ENCODE assay signal across 18 mouse cellular contexts in the genomic region with DNA sequence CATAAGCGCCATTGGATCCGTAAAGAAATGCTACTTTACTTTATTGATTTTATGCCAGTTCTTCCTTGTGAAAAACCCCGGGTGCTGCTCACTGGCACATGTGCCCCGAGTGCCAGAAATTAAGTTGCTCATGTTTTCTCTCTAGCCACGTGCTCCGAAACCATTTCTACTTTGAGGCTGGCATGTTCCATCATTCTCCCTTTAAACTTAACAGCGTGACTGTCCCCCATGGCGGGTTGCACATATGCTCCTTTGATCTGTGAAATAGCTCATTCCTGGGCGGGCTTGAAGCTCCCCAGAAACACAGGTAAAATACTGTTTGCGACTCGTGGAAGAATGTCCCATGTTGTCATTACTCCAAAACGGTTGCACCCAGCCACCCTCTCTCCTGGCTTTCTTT. TPM values are rescaled to one million over a fixed set of nuclear protein-coding genes. Genes with fewer than 3 reads are reported as not detected.
DNase-seq lines count a peak whose midpoint lies in the region; ATAC-seq and TF ChIP-seq lines count a peak whose summit lies in the region.
"Had no signal": no experiment of that assay in that cellular context is flagged by ENCODE, and none has a peak within 500 bp of the region (broad histone marks: within the 10 kb centered on the region; RNA-seq: fewer than 3 reads in every experiment).

No protein-coding gene starts in this region.

- no peaks in the 10 kb centered on the region for H3K27me3 ChIP-seq in intestine, embryonic 14.5 days (replicated peaks; ENCODE audit: control insufficient read depth, insufficient read depth, low read length)
- H3K27me3 ChIP-seq in intestine, postnatal 0 days (replicated peaks; ENCODE audit: control insufficient read depth, insufficient read depth, low read length): no peaks in the 10 kb centered on the region
- H3K27me3 ChIP-seq in neural tube, embryonic 13.5 days: no peaks in the 10 kb centered on the region; the same call in 1 of the 2 replicates
- H3K27me3 ChIP-seq in neural tube, embryonic 15.5 days (replicated peaks): no peaks in the 10 kb centered on the region
- no peaks in the 10 kb centered on the region; the same call in 1 of the 2 replicates for H3K27me3 ChIP-seq in limb, embryonic 13.5 days
- H3K27me3 ChIP-seq in liver, postnatal 0 days (ENCODE audit: insufficient read depth, low read length): no peaks in the 10 kb centered on the region
- H3K27me3 ChIP-seq: embryonic facial prominence, embryonic 13.5 days; forebrain, embryonic 13.5 days had no signal

- no peak overlapping the region for H3K9ac ChIP-seq in intestine, embryonic 14.5 days (ENCODE audit: low read length)
- no peak overlapping the region for H3K9ac ChIP-seq in intestine, postnatal 0 days (ENCODE audit: low read depth, low read length)
- H3K9ac ChIP-seq in neural tube, embryonic 13.5 days: no peak overlapping the region
- H3K9ac ChIP-seq in neural tube, embryonic 15.5 days (replicated peaks): no peak overlapping the region
- H3K9ac ChIP-seq in limb, embryonic 13.5 days: no peak overlapping the region
- no peak overlapping the region for H3K9ac ChIP-seq in liver, postnatal 0 days (replicated peaks)
- H3K9ac ChIP-seq: embryonic facial prominence, embryonic 13.5 days; forebrain, embryonic 13.5 days had no signal

- no peaks in the 10 kb centered on the region for H3K36me3 ChIP-seq in intestine, embryonic 14.5 days (ENCODE audit: control insufficient read depth, insufficient read depth, low read length)
- no peaks in the 10 kb centered on the region for H3K36me3 ChIP-seq in intestine, postnatal 0 days (ENCODE audit: control insufficient read depth, insufficient read depth)
- no peaks in the 10 kb centered on the region for H3K36me3 ChIP-seq in neural tube, embryonic 13.5 days
- H3K36me3 ChIP-seq in neural tube, embryonic 15.5 days: no peaks in the 10 kb centered on the region
- no peaks in the 10 kb centered on the region for H3K36me3 ChIP-seq in limb, embryonic 13.5 days
- H3K36me3 ChIP-seq in liver, postnatal 0 days (replicated peaks; ENCODE audit: insufficient read depth, low read length): no peaks in the 10 kb centered on the region
- H3K36me3 ChIP-seq: embryonic facial prominence, embryonic 13.5 days; midbrain, embryonic 10.5 days had no signal

- no peak for ATAC-seq in intestine, embryonic 14.5 days (replicated peaks; ENCODE audit: low FRiP score, low TSS enrichment, low read depth)
- no peak for ATAC-seq in intestine, postnatal 0 days
- ATAC-seq in neural tube, embryonic 13.5 days (ENCODE audit: low read depth): no peak
- ATAC-seq in neural tube, embryonic 15.5 days (ENCODE audit: low FRiP score): no peak
- ATAC-seq in limb, embryonic 13.5 days (ENCODE audit: low FRiP score, low read depth): no peak; the same call in 1 of the 2 replicates
- no peak for ATAC-seq in liver, postnatal 0 days
- ATAC-seq: forebrain, embryonic 13.5 days had no signal

- 67% methylated on average over 12 of the region's 12 CpGs for WGBS in intestine, embryonic 14.5 days
- WGBS in intestine, postnatal 0 days: 66% methylated on average over 12 of the region's 12 CpGs
- WGBS in neural tube, embryonic 13.5 days: 65% methylated on average over 12 of the region's 12 CpGs
- 60% methylated on average over 12 of the region's 12 CpGs for WGBS in neural tube, embryonic 15.5 days
- WGBS in limb, embryonic 13.5 days: 34% methylated on average over 12 of the region's 12 CpGs
- 70% methylated on average over 12 of the region's 12 CpGs for WGBS in liver, postnatal 0 days (ENCODE audit: insufficient replicate concordance)

- DNase-seq in intestine, embryonic 14.5 days (ENCODE audit: low spot score): no peak
- no peak for DNase-seq in liver, postnatal 0 days
- no peak for DNase-seq in adrenal gland, postnatal 25 days
- DNase-seq: cerebellum, postnatal 25 days; thymus, adult 18-20 months had no signal

- H3K4me1 ChIP-seq in intestine, embryonic 14.5 days (replicated peaks; ENCODE audit: control insufficient read depth, insufficient read depth, low read length): peaks cover 7% of the 10 kb centered on the region; the same call in 1 of the 2 replicates
- H3K4me1 ChIP-seq in intestine, postnatal 0 days (replicated peaks; ENCODE audit: control insufficient read depth, insufficient read depth, low read length): no peaks in the 10 kb centered on the region
- H3K4me1 ChIP-seq in neural tube, embryonic 13.5 days (replicated peaks): peaks cover 39% of the 10 kb centered on the region
- H3K4me1 ChIP-seq in neural tube, embryonic 15.5 days: peaks cover 19% of the 10 kb centered on the region
- peaks cover 45% of the 10 kb centered on the region for H3K4me1 ChIP-seq in limb, embryonic 13.5 days
- peaks cover 7% of the 10 kb centered on the region for H3K4me1 ChIP-seq in liver, postnatal 0 days (ENCODE audit: insufficient read depth)

- H3K9me3 ChIP-seq in intestine, embryonic 14.5 days (ENCODE audit: control insufficient read depth, low read length): no peaks in the 10 kb centered on the region
- H3K9me3 ChIP-seq in intestine, postnatal 0 days (ENCODE audit: control insufficient read depth): no peaks in the 10 kb centered on the region
- no peaks in the 10 kb centered on the region for H3K9me3 ChIP-seq in neural tube, embryonic 13.5 days
- H3K9me3 ChIP-seq in neural tube, embryonic 15.5 days (replicated peaks): no peaks in the 10 kb centered on the region
- H3K9me3 ChIP-seq in limb, embryonic 13.5 days: no peaks in the 10 kb centered on the region
- H3K9me3 ChIP-seq in liver, postnatal 0 days (ENCODE audit: low read length): no peaks in the 10 kb centered on the region
- H3K9me3 ChIP-seq: embryonic facial prominence, embryonic 13.5 days; forebrain, embryonic 13.5 days; midbrain, embryonic 10.5 days had no signal

- TF ChIP-seq CTCF in intestine, postnatal 0 days (IDR thresholded peaks at IDR 0.05; ENCODE audit: low read depth): no peak
- no peak for TF ChIP-seq CTCF in liver, postnatal 0 days (IDR thresholded peaks at IDR 0.05; ENCODE audit: low read depth)

- H3K27ac ChIP-seq in intestine, embryonic 14.5 days (ENCODE audit: low read depth): no peak overlapping the region
- no peak overlapping the region for H3K27ac ChIP-seq in intestine, postnatal 0 days (ENCODE audit: low read depth, low read length)
- no peak overlapping the region for H3K27ac ChIP-seq in neural tube, embryonic 13.5 days (replicated peaks)
- no peak overlapping the region for H3K27ac ChIP-seq in neural tube, embryonic 15.5 days (replicated peaks)
- H3K27ac ChIP-seq in limb, embryonic 13.5 days: no peak overlapping the region
- no peak overlapping the region for H3K27ac ChIP-seq in liver, postnatal 0 days (ENCODE audit: low read depth)
- H3K27ac ChIP-seq: embryonic facial prominence, embryonic 13.5 days; forebrain, embryonic 13.5 days; midbrain, embryonic 10.5 days had no signal

- no peak overlapping the region for H3K4me3 ChIP-seq in intestine, embryonic 14.5 days (ENCODE audit: low read depth, low read length)
- no peak overlapping the region for H3K4me3 ChIP-seq in intestine, postnatal 0 days (ENCODE audit: low read depth, low read length)
- H3K4me3 ChIP-seq in neural tube, embryonic 13.5 days: no peak overlapping the region
- no peak overlapping the region for H3K4me3 ChIP-seq in neural tube, embryonic 15.5 days (replicated peaks)
- no peak overlapping the region for H3K4me3 ChIP-seq in limb, embryonic 13.5 days
- 0 out of 2 replicates have a peak overlapping the region, but pooled peaks have one; percentile 18 for H3K4me3 ChIP-seq in liver, postnatal 0 days (ENCODE audit: low read depth, low read length)
- H3K4me3 ChIP-seq: embryonic facial prominence, embryonic 13.5 days; forebrain, embryonic 13.5 days; midbrain, embryonic 10.5 days; myocyte had no signal

- no peak for TF ChIP-seq EP300 in liver, postnatal 0 days (IDR thresholded peaks at IDR 0.05; ENCODE audit: low read depth)

- peak overlapping the region; percentile 42; the same call in 1 of the 2 replicates for H3K4me2 ChIP-seq in intestine, embryonic 14.5 days (ENCODE audit: low read length)
- no peak overlapping the region; the same call in 1 of the 2 replicates for H3K4me2 ChIP-seq in intestine, postnatal 0 days (replicated peaks; ENCODE audit: low read depth)
- peak overlapping the region; percentile 16; the same call in 1 of the 2 replicates for H3K4me2 ChIP-seq in neural tube, embryonic 13.5 days
- H3K4me2 ChIP-seq in neural tube, embryonic 15.5 days: no peak overlapping the region
- H3K4me2 ChIP-seq in limb, embryonic 13.5 days (replicated peaks): peak overlapping the region; percentile 37
- peak overlapping the region; percentile 62 for H3K4me2 ChIP-seq in liver, postnatal 0 days (ENCODE audit: low read depth, low read length)
- H3K4me2 ChIP-seq: embryonic facial prominence, embryonic 13.5 days; forebrain, embryonic 13.5 days had no signal

RNA-seq across cellular contexts. Expression of gene Grap2, which starts 26.4 kb away (rescaled TPM):
- polyA plus RNA-seq in intestine, embryonic 14.5 days (2014; fragmentation: Nextera tagmentation; extraction: Ambion mirVana): 0.42 and 0.80 TPM in 2 replicates
- 0.24 and 0.27 TPM in 2 replicates for polyA plus RNA-seq in intestine, postnatal 0 days (2015; fragmentation: Nextera tagmentation; extraction: Ambion mirVana)
- polyA plus RNA-seq in neural tube, embryonic 13.5 days (2015; fragmentation: Nextera tagmentation; extraction: Ambion mirVana): 0.50 and 0.83 TPM in 2 replicates
- polyA plus RNA-seq in neural tube, embryonic 15.5 days (2015; fragmentation: Nextera tagmentation; extraction: Ambion mirVana): 0.35 and 4.8 TPM in 2 replicates
- polyA plus RNA-seq in limb, embryonic 13.5 days (2015; fragmentation: Nextera tagmentation; extraction: Ambion mirVana): 0.93 and 1.2 TPM in 2 replicates
- 12.1 and 13.3 TPM in 2 replicates for polyA plus RNA-seq in liver, postnatal 0 days (2015; fragmentation: Nextera tagmentation; extraction: Ambion mirVana)
- 0.38 and 0.49 TPM in 2 replicates for total RNA-seq in adrenal gland, postnatal 25 days (2021)
- polyA plus RNA-seq: myocyte had no signal

RNA-seq across cellular contexts. Expression of gene Enthd1, which starts 33.8 kb away (rescaled TPM):
- polyA plus RNA-seq in intestine, embryonic 14.5 days (2014; fragmentation: Nextera tagmentation; extraction: Ambion mirVana): not detected in 2 replicates
- 0.07 TPM in 1 of 2 replicates, not detected in the other for polyA plus RNA-seq in intestine, postnatal 0 days (2015; fragmentation: Nextera tagmentation; extraction: Ambion mirVana)
- not detected in 2 replicates for polyA plus RNA-seq in neural tube, embryonic 13.5 days (2015; fragmentation: Nextera tagmentation; extraction: Ambion mirVana)
- polyA plus RNA-seq in neural tube, embryonic 15.5 days (2015; fragmentation: Nextera tagmentation; extraction: Ambion mirVana): 0.08 TPM in 1 of 2 replicates, not detected in the other
- polyA plus RNA-seq in limb, embryonic 13.5 days (2015; fragmentation: Nextera tagmentation; extraction: Ambion mirVana): not detected in 2 replicates
- not detected in 2 replicates for polyA plus RNA-seq in liver, postnatal 0 days (2015; fragmentation: Nextera tagmentation; extraction: Ambion mirVana)
- total RNA-seq in adrenal gland, postnatal 25 days (2021): not detected in 2 replicates
- total RNA-seq: adrenal gland, postnatal 14 days; gastrocnemius, adult 18-20 months; hematopoietic stem cell, adult 5-6 weeks; layer of hippocampus, postnatal 25 days; liver, adult 2 months had no signal
- polyA plus RNA-seq: embryonic facial prominence, embryonic 13.5 days; forebrain, embryonic 13.5 days; liver, adult 2 months; midbrain, embryonic 10.5 days; myocyte had no signal

Comparison
In these comparisons a context has a peak if more than half of its experiments do, and no peak if none do; other contexts are left out.
1. H3K4me2 ChIP-seq: peak in intestine, embryonic 14.5 days (single experiment), neural tube, embryonic 13.5 days (single experiment), limb, embryonic 13.5 days (single experiment) and liver, postnatal 0 days (single experiment); none in intestine, postnatal 0 days (single experiment) and neural tube, embryonic 15.5 days (single experiment).